Mouse (Mus musculus) embryo, embryonic 11 days (tissue): Measurements from ENCODE around the gene Fam107a.

ENCODE experiments used
- DNase-seq: peaks from one replicate; pipeline ENCODE4 v3.0.0-alpha.2; 2015

Gene Fam107a

DNA sequence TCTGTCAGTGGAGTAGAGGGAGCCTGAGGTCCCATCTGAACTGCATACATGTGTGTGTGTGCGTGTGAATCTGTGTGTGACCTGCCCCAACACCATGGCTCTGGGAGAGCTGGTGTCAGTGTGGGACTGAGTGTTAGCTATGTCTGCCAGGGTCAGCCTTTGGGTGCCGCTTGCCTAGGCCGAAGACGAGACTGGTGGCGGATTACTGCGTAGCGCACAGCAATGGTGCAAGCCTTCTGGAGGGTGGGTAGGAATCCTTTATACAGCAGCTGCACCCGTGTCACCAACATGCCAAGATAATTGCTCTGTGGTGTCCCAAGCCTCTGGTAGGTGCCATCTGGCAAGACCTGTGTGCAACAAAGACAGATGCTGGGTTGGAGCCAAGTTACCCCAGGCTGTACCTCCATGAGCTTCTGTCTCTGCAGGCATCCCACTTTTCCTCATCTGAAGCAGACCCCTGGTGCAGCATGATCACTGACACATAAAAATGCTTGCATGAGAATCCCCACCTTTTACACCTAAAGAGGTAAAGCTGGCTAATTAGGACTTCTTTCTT lies 66.4 kb downstream of the Fam107a start:
- no peak for DNase-seq

DNA sequence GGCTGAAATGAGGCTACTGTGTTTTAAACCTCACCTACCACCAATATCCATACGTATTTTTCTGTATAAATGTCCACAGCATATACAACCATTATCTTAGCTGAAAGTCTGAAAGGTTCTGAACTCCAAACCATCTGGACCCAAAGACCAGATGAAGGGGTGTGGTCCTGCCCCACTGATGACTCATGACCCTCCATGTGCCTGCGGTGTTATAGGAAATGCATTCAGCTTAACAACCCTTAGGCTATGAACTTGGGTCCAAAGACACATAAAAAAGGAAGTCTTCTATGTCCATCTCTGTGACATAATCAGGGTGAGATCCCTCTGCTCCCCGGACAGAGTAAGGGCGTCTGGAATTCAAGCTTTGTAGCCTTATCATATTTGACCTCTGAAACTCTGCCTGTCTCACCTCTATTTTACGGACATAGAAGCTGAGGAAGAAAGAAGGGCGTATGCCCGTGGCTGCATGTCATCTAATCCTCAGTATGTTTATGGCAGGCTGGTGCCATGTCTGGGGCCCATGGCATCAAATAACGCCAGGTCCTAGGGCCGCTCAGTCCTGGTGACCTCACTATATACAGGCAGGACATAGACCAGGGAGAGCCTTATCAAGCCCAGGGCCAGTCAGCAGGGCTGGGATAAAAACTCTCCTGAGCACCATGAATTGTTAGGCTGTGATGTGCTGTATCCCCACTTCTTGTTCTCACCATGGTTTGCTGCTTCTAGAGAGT lies 67.5 kb downstream of the Fam107a start:
- no peak for DNase-seq

DNA sequence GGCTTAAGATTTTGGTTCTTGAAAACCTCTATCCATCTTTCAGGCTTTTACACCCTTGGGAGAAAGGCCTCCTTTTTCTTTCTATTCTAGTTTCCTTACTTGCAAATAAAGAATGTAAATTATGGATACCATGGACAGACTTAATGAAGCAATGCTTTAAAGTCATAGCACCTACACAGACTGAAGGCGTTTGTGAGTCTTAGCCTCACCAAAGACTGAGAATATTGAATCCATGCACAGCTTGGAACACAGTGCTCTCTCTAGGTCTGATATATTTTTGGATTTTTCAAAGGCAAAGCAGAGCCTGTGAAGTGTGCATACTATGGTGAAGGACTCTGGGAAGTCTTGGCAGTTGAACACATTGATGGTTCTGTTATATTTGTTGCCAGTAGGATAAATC lies 68.6 kb downstream of the Fam107a start:
- DNase-seq, result no peak

DNA sequence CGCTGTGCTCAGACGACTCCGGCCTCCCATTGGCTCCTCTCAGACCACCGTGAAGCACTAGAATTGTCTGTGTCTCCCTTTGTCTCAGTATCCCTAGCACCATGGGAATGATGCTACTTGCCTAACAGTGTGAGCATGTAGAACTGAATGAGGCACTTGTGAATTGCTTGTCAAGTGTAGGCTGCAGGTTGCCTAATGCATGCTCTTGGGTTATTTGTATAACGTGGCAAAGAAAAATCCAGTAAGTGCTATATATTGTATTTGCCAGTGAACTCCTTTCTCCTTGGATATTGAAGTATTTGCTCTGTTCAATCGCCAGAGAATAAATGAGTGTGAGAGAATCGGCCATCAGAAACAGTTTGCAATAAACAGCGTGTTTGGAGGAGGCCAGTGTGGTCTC lies 70.9 kb downstream of the Fam107a start:
- no peak for DNase-seq
